Mouse (Mus musculus) heart, embryonic 15.5 days (tissue): Measurements from ENCODE around the gene Nek7. TPM values are rescaled to one million over a fixed set of nuclear protein-coding genes. Genes with fewer than 3 reads are reported as not detected.

Experiments
- ATAC-seq: fragments of 200-750 bp; cut with Nextera tagmentation; replicated peaks from 2 replicates; pipeline ENCODE4 v1.8.0; 2017; ENCODE audit warnings: low read depth, moderate TSS enrichment; ENCODE audit not compliant: insufficient number of reproducible peaks, insufficient read depth, low FRiP score
- H3K27ac ChIP-seq: fragments of 300-500 bp; sonication (generic); 2 replicates; pipeline ENCODE4 v1.5.1; 2015; ENCODE audit warnings: mild to moderate bottlenecking, inconsistent platforms
- H3K27me3 ChIP-seq: fragments of 300-500 bp; sonication (generic); 2 replicates; pipeline ENCODE4 v1.6.1; 2015; ENCODE audit warnings: inconsistent platforms
- H3K36me3 ChIP-seq: fragments of 300-500 bp; sonication (generic); 2 replicates; pipeline ENCODE4 v1.6.1; 2015; ENCODE audit warnings: mild to moderate bottlenecking, inconsistent platforms
- H3K4me1 ChIP-seq: fragments of 300-500 bp; sonication (generic); replicated peaks from 2 replicates; pipeline ENCODE4 v1.6.1; 2015; ENCODE audit warnings: inconsistent platforms
- H3K4me2 ChIP-seq: fragments of 300-500 bp; sonication (generic); 2 replicates; pipeline ENCODE4 v1.6.1; 2015; ENCODE audit warnings: inconsistent platforms, mild to moderate bottlenecking, moderate library complexity
- H3K4me3 ChIP-seq: fragments of 300-500 bp; sonication (generic); 2 replicates; pipeline ENCODE4 v1.5.1; 2015; ENCODE audit warnings: mild to moderate bottlenecking, inconsistent platforms
- H3K9ac ChIP-seq: fragments of 300-500 bp; sonication (generic); 2 replicates; pipeline ENCODE4 v1.6.1; 2015; ENCODE audit warnings: mild to moderate bottlenecking, inconsistent platforms
- H3K9me3 ChIP-seq: fragments of 300-500 bp; sonication (generic); replicated peaks from 2 replicates; pipeline ENCODE4 v1.6.1; 2016; ENCODE audit warnings: inconsistent platforms
- WGBS: fragments of 180-500 bp; shearing (Covaris S2); methylation state at CpG from one replicate; pipeline ENCODE4 v1.1.7; 2015; ENCODE audit warnings: mixed read lengths; 5-methylcytosine and 5-hydroxymethylcytosine counted together
- polyA plus RNA-seq: library from polyadenylated mRNA; unstranded; fragments of >200 nt; fragmentation: Nextera tagmentation; extraction: Ambion mirVana; gene quantifications from 2 replicates; pipeline ENCODE4 v1.2.1, GENCODE M21; 2015

Nek7 gene
- polyA plus RNA-seq, 1 experiment from 2014 or later, result 44.4 TPM

DNA sequence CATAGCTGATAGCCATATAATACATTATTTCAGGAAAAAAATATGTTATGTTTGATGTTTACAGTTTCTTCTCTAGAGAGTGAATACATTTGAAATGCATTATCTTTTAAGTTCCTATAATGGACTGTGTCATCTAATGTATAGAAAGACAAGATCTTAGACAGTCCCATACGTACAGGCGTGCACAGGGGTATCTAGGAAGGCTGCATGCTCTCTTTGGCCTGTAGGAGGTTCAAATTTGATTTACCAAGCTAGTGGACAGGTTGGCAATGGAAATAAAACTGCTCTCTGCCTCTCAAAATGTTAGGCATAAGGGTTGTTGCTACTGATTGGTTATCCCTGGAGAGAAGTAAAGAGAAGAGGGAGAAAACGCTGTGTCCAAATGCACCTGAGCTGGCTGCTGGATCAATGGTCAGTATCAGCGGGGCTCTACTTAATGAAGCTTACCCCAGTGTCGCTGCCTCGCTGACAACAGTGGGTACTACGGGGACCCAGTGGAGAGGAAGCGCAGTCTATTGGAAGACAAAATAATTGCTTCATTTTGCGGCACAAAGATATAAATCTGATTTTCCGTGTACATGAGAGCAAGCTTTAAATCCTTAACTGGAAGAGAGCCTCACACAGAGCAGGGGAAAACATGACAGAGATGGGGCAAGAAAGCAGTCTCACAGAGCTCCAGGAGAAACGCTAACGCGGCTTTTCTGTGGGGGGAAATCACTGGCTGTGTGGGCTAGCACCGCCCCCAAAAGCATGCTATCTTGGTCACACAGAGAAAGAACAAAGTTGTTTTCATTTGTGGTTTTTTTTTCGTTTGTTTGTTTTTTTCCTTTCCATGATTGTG is 171.1 kb downstream of the Nek7 start:
- WGBS, result 46% methylated on average over 15 of the region's 15 CpGs

DNA sequence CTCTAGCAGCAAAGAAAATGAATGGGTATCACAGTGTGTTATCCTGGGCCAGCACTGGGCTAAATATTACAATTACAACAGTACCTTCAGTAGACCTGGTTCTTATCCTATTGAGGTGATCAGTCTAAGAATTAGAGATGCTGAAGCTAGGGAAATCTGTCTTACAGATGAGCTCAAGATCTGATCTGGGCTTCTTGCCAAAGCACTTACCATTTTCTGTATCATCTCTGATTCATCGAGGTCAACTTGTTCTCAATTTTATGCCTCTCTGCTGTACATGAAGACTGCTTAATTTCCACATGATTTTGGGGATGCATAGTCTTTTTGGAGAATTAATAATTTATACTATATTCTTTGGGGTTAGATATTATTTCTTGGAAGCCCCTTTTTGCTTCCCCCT is 173.1 kb downstream of the Nek7 start:
- WGBS, result 73% methylated on average over 1 of the region's 1 CpGs

More for the DNA sequence above, 171.1 kb downstream of the Nek7 start:
- no peak overlapping the region for H3K9ac ChIP-seq
- H3K27me3 ChIP-seq, result no peaks in the 10 kb centered on the region
- H3K4me3 ChIP-seq, result no peak overlapping the region
- no peak for ATAC-seq
- no peak overlapping the region for H3K27ac ChIP-seq
- H3K4me1 ChIP-seq, result no peaks in the 10 kb centered on the region
- no peaks in the 10 kb centered on the region for H3K9me3 ChIP-seq
- no peaks in the 10 kb centered on the region for H3K36me3 ChIP-seq
- no peak overlapping the region for H3K4me2 ChIP-seq

More for the DNA sequence above, 173.1 kb downstream of the Nek7 start:
- Histone ChIP-seq H3K4me2 (no peak overlapping the region), H3K4me3 (no peak overlapping the region), H3K4me1 (no peaks in the 10 kb centered on the region), H3K27ac (no peak overlapping the region), H3K9me3 (no peaks in the 10 kb centered on the region), H3K36me3 (no peaks in the 10 kb centered on the region), H3K9ac (no peak overlapping the region), H3K27me3 (no peaks in the 10 kb centered on the region)
- no peak for ATAC-seq

Other genes with a start within 250 kb of the Nek7 start
- gene Lhx9, start 228.4 kb upstream of the Nek7 start, polyA plus RNA-seq, result 0.18 and 0.24 TPM in 2 replicates
- 25.5 and 29.1 TPM in 2 replicates for gene 2310009B15Rik, start 236.7 kb upstream of the Nek7 start, polyA plus RNA-seq